Mouse (Mus musculus): ENCODE data around the gene Urad. TPM values are rescaled to one million over a fixed set of nuclear protein-coding genes. Genes with fewer than 3 reads are reported as not detected.
A peak's percentile ranks its signal among the peaks of the same experiment; 100 is the strongest.

The Urad gene
- 1 to 10 TPM in 1 of 2 experiments, not detected in 1; 3.7 TPM for total RNA-seq (2021)
- long read RNA-seq, experiment 1: 0 reads
- long read RNA-seq, experiment 2: 0 reads

GRCm38 (mm10) chr5:147322183-147322582 lies at the start of gene Urad:
Urad (minus strand) TSS chr5:147322440.
- DNase-seq: no peak

GRCm38 (mm10) chr5:147370276-147370675 lies 48.0 kb upstream of the Urad start:
- no peak for DNase-seq

- DNase-seq: peak in 1 of 2 experiments; percentile 9
These were observed 46.0 kb upstream of the Urad start for GRCm38 (mm10) chr5:147368221-147368620.

GRCm38 (mm10) chr5:147365995-147366765 lies 43.9 kb upstream of the Urad start:
- no peak for DNase-seq

- DNase-seq: peak in 1 of 2 experiments; percentile 2
These were observed 40.8 kb upstream of the Urad start for GRCm38 (mm10) chr5:147363054-147363453.

GRCm38 (mm10) chr5:147358481-147358880 lies 36.2 kb upstream of the Urad start:
- no peak for DNase-seq

- peak; percentile 11 to 16 for DNase-seq
These were observed 35.3 kb upstream of the Urad start for GRCm38 (mm10) chr5:147357536-147357935.

- no peak for DNase-seq
These were observed 34.2 kb upstream of the Urad start for GRCm38 (mm10) chr5:147356260-147357055.

- no peak for DNase-seq
These were observed 33.5 kb upstream of the Urad start for GRCm38 (mm10) chr5:147355788-147356187.

- DNase-seq: no peak
These were observed 32.7 kb upstream of the Urad start for GRCm38 (mm10) chr5:147354985-147355384.

- DNase-seq: no peak
These were observed 32.0 kb upstream of the Urad start for GRCm38 (mm10) chr5:147354161-147354780.

- DNase-seq: no peak
These were observed 29.7 kb upstream of the Urad start for GRCm38 (mm10) chr5:147351931-147352330.

GRCm38 (mm10) chr5:147345981-147346380 lies 23.7 kb upstream of the Urad start:
- no peak for DNase-seq

GRCm38 (mm10) chr5:147343904-147344303 lies 21.7 kb upstream of the Urad start:
- no peak for DNase-seq

GRCm38 (mm10) chr5:147342901-147343300 lies 20.7 kb upstream of the Urad start:
- no peak for DNase-seq

GRCm38 (mm10) chr5:147340741-147341414 lies 18.6 kb upstream of the Urad start:
- DNase-seq: no peak

- DNase-seq: no peak
These were observed 17.3 kb upstream of the Urad start for GRCm38 (mm10) chr5:147339560-147339959.

GRCm38 (mm10) chr5:147338967-147339366 lies 16.7 kb upstream of the Urad start:
- DNase-seq: no peak

- no peak for DNase-seq
These were observed 10.5 kb upstream of the Urad start for GRCm38 (mm10) chr5:147332711-147333110.

GRCm38 (mm10) chr5:147331547-147331946 lies 9.3 kb upstream of the Urad start:
- DNase-seq: peak; percentile 38 to 45

- DNase-seq: no peak
These were observed 7.7 kb upstream of the Urad start for GRCm38 (mm10) chr5:147329946-147330345.

GRCm38 (mm10) chr5:147327636-147328035 lies 5.4 kb upstream of the Urad start:
- DNase-seq: no peak
